Mouse (Mus musculus) liver, embryonic 15.5 days (tissue): ENCODE measurements around the gene Ubqln4. TPM values are rescaled to one million over a fixed set of nuclear protein-coding genes. Genes with fewer than 3 reads are reported as not detected.

Source experiments
- ATAC-seq: fragments of 200-750 bp; cut with Nextera tagmentation; 2 replicates; pipeline ENCODE4 v1.8.0; 2017; ENCODE audit warnings: moderate number of reproducible peaks, mild to moderate bottlenecking, moderate library complexity; ENCODE audit not compliant: insufficient read depth
- H3K27ac ChIP-seq: fragments of 300-500 bp; sonication (generic); replicated peaks from 2 replicates; pipeline ENCODE4 v1.5.1; 2015; ENCODE audit warnings: mild to moderate bottlenecking, inconsistent platforms
- H3K27me3 ChIP-seq: fragments of 300-500 bp; sonication (generic); 2 replicates; pipeline ENCODE4 v1.6.1; 2015; ENCODE audit warnings: mild to moderate bottlenecking, inconsistent platforms
- H3K36me3 ChIP-seq: fragments of 300-500 bp; sonication (generic); replicated peaks from 2 replicates; pipeline ENCODE4 v1.6.1; 2015; ENCODE audit warnings: moderate library complexity, mild to moderate bottlenecking, inconsistent platforms
- H3K4me1 ChIP-seq: fragments of 300-500 bp; sonication (generic); replicated peaks from 2 replicates; pipeline ENCODE4 v1.6.1; 2015; ENCODE audit warnings: inconsistent platforms
- H3K4me2 ChIP-seq: fragments of 300-500 bp; sonication (generic); 2 replicates; pipeline ENCODE4 v1.6.1; 2015; ENCODE audit warnings: moderate library complexity, mild to moderate bottlenecking, inconsistent platforms
- H3K4me3 ChIP-seq: fragments of 300-500 bp; sonication (generic); replicated peaks from 2 replicates; pipeline ENCODE4 v1.5.1; 2015; ENCODE audit warnings: mild to moderate bottlenecking, inconsistent platforms
- H3K9ac ChIP-seq: fragments of 300-500 bp; sonication (generic); 2 replicates; pipeline ENCODE4 v1.6.1; 2015; ENCODE audit warnings: moderate library complexity, mild to moderate bottlenecking, inconsistent platforms
- H3K9me3 ChIP-seq: fragments of 300-500 bp; sonication (generic); replicated peaks from 2 replicates; pipeline ENCODE4 v1.6.1; 2016; ENCODE audit warnings: inconsistent platforms
- WGBS: fragments of 180-500 bp; shearing (Covaris S2); methylation state at CpG from one replicate; pipeline ENCODE4 v1.1.7; 2015; ENCODE audit warnings: mixed read lengths; ENCODE audit not compliant: insufficient replicate concordance; 5-methylcytosine and 5-hydroxymethylcytosine counted together
- polyA plus RNA-seq: library from polyadenylated mRNA; unstranded; fragments of >200 nt; fragmentation: Nextera tagmentation; extraction: Ambion mirVana; gene quantifications from 2 replicates; pipeline ENCODE4 v1.2.1, GENCODE M21; 2015

Ubqln4 gene
- polyA plus RNA-seq, 1 experiment from 2014 or later = 19.8 TPM

GRCm38 (mm10) chr3:88512896-88513545 is 40.5 kb upstream of the Ubqln4 start:
- 24% methylated on average over 15 of the region's 15 CpGs for WGBS

GRCm38 (mm10) chr3:88513546-88514115 is 39.9 kb upstream of the Ubqln4 start:
- H3K4me3 ChIP-seq = no peak overlapping the region
- ATAC-seq = no peak
- WGBS = 41% methylated on average over 7 of the region's 7 CpGs
- H3K27ac ChIP-seq = no peak overlapping the region
- H3K9me3 ChIP-seq = no peaks in the 10 kb centered on the region
- H3K4me2 ChIP-seq = 0 out of 2 replicates have a peak overlapping the region, but pooled peaks have one; percentile 1
- H3K9ac ChIP-seq = no peak overlapping the region
- peaks cover 37% of the 10 kb centered on the region for H3K27me3 ChIP-seq
- H3K4me1 ChIP-seq = peaks cover 52% of the 10 kb centered on the region
- H3K36me3 ChIP-seq = no peaks in the 10 kb centered on the region

More at GRCm38 (mm10) chr3:88512896-88513545, 40.5 kb upstream of the Ubqln4 start:
- H3K4me2 ChIP-seq = 0 out of 2 replicates have a peak overlapping the region, but pooled peaks have one; percentile 1
- no peak for ATAC-seq
- no peak overlapping the region for H3K9ac ChIP-seq
- H3K27me3 ChIP-seq = peaks cover 36% of the 10 kb centered on the region
- H3K4me1 ChIP-seq = peaks cover 52% of the 10 kb centered on the region
- H3K27ac ChIP-seq = no peak overlapping the region
- no peak overlapping the region for H3K4me3 ChIP-seq
- H3K36me3 ChIP-seq = no peaks in the 10 kb centered on the region
- H3K9me3 ChIP-seq = no peaks in the 10 kb centered on the region

- H3K4me1 ChIP-seq = peaks cover 47% of the 10 kb centered on the region
- no peak for ATAC-seq
- H3K4me2 ChIP-seq = no peak overlapping the region
- H3K9ac ChIP-seq = no peak overlapping the region
- no peaks in the 10 kb centered on the region for H3K36me3 ChIP-seq
- H3K9me3 ChIP-seq = no peaks in the 10 kb centered on the region
- H3K4me3 ChIP-seq = no peak overlapping the region
- H3K27ac ChIP-seq = no peak overlapping the region
- H3K27me3 ChIP-seq = peaks cover 37% of the 10 kb centered on the region
- WGBS = 56% methylated on average over 10 of the region's 10 CpGs
Measured at GRCm38 (mm10) chr3:88514231-88515094, 39.1 kb upstream of the Ubqln4 start.

DNA sequence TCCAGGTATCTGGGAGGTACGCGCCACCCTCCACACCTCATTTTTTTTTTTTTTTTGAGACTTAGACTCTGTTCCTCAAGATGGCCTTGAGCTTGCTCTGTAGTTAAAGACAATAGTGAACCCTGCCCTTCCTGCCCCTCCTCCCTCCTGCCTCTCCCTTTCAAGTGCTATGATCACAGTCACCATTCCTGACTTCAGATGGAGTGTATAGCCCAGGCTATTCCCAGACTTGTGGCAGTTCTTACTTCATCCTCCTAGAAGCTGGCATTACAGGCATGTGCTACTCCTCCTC is 38.5 kb upstream of the Ubqln4 start:
- H3K27ac ChIP-seq = no peak overlapping the region
- ATAC-seq = no peak

DNA sequence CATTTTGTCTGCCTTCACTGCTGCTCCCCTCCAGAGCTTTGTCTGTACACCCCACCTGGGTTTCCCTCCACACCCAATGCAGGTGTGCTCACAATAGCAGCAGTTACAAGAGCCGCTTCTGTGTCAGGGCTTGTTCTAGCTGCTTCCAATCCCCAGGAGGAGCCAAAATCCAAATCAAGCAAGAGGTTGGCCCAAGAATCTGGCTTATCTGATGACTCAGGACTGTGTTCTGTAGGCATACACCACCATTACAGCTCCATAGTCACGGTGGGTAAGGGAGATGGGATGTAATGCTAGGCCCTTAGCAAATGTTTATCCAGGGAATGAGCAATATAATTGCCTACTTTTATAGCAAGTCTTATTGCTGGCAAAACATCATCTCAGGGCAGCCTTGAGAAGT is 37.2 kb upstream of the Ubqln4 start:
- H3K4me2 ChIP-seq = no peak overlapping the region
- H3K27ac ChIP-seq = no peak overlapping the region
- no peak overlapping the region for H3K9ac ChIP-seq
- 71% methylated on average over 2 of the region's 2 CpGs for WGBS
- H3K9me3 ChIP-seq = no peaks in the 10 kb centered on the region
- no peak for ATAC-seq
- H3K27me3 ChIP-seq = peaks cover 42% of the 10 kb centered on the region
- no peaks in the 10 kb centered on the region for H3K36me3 ChIP-seq
- H3K4me3 ChIP-seq = no peak overlapping the region
- H3K4me1 ChIP-seq = peaks cover 34% of the 10 kb centered on the region

More for the DNA sequence above, 38.5 kb upstream of the Ubqln4 start:
- no peaks in the 10 kb centered on the region for H3K36me3 ChIP-seq
- H3K9me3 ChIP-seq = no peaks in the 10 kb centered on the region
- H3K4me1 ChIP-seq = peaks cover 41% of the 10 kb centered on the region
- no peak overlapping the region for H3K4me2 ChIP-seq
- 93% methylated on average over 2 of the region's 2 CpGs for WGBS
- H3K4me3 ChIP-seq = no peak overlapping the region
- H3K27me3 ChIP-seq = peaks cover 37% of the 10 kb centered on the region
- H3K9ac ChIP-seq = no peak overlapping the region

DNA sequence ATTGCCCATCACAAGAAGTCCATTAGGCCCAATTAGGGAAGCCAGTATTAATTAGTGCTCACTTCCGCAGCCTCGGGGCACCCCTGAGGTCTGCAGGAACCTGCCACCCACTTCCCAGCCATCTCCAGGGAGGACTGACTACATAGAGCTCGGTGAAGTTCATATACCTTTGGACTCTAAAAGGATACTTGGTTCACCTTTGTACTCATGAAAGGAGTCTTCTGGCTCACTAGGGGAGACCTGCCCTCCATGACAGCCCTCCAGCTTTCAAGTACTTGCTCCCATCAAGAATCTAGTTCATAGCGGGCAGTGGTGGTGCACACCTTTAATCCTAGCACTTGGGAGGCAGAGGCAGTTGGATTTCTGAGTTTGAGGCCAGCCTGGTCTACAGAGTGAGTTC is 35.1 kb upstream of the Ubqln4 start:
- H3K27me3 ChIP-seq = peaks cover 38% of the 10 kb centered on the region
- H3K9me3 ChIP-seq = no peaks in the 10 kb centered on the region
- no peak overlapping the region for H3K27ac ChIP-seq
- no peaks in the 10 kb centered on the region for H3K36me3 ChIP-seq
- H3K9ac ChIP-seq = no peak overlapping the region
- H3K4me1 ChIP-seq = peaks cover 21% of the 10 kb centered on the region
- no peak overlapping the region for H3K4me2 ChIP-seq
- no peak overlapping the region for H3K4me3 ChIP-seq
- WGBS = 62% methylated on average over 4 of the region's 4 CpGs
- no peak for ATAC-seq

DNA sequence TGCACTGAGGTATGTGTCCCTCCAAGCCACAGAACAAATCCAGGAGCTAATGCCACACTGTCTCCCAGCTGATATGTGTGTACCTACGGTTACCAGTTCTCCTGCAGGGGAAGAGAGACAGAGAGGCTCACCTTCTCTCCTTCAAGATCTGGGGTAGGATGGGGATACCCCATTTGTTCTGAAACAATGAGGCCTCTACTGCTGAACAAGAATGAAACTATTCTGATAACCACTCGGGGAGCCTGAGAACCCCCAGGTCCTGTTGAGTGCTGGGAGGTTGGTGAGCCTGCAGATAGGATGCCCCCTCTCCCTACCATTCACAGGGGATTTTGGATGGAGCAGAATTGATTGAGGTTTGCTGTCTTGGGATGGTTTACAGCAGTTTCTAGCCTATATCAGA is 33.5 kb upstream of the Ubqln4 start:
- 0 out of 2 replicates have a peak, but pooled peaks cover 8% of the 10 kb centered on the region for H3K4me1 ChIP-seq
- no peak overlapping the region for H3K4me2 ChIP-seq
- no peak overlapping the region for H3K9ac ChIP-seq
- H3K27me3 ChIP-seq = peaks cover 42% of the 10 kb centered on the region
- H3K9me3 ChIP-seq = no peaks in the 10 kb centered on the region
- 51% methylated on average over 2 of the region's 2 CpGs for WGBS
- no peak overlapping the region for H3K27ac ChIP-seq
- no peaks in the 10 kb centered on the region for H3K36me3 ChIP-seq
- ATAC-seq = no peak
- no peak overlapping the region for H3K4me3 ChIP-seq

GRCm38 (mm10) chr3:88521156-88521555 is 32.4 kb upstream of the Ubqln4 start:
- peaks cover 12% of the 10 kb centered on the region for H3K4me1 ChIP-seq
- H3K27ac ChIP-seq = no peak overlapping the region
- no peak for ATAC-seq
- peaks cover 34% of the 10 kb centered on the region for H3K27me3 ChIP-seq
- no peak overlapping the region for H3K4me2 ChIP-seq
- H3K36me3 ChIP-seq = no peaks in the 10 kb centered on the region
- H3K9me3 ChIP-seq = no peaks in the 10 kb centered on the region
- no peak overlapping the region for H3K4me3 ChIP-seq
- WGBS = 68% methylated on average over 6 of the region's 6 CpGs
- H3K9ac ChIP-seq = no peak overlapping the region

DNA sequence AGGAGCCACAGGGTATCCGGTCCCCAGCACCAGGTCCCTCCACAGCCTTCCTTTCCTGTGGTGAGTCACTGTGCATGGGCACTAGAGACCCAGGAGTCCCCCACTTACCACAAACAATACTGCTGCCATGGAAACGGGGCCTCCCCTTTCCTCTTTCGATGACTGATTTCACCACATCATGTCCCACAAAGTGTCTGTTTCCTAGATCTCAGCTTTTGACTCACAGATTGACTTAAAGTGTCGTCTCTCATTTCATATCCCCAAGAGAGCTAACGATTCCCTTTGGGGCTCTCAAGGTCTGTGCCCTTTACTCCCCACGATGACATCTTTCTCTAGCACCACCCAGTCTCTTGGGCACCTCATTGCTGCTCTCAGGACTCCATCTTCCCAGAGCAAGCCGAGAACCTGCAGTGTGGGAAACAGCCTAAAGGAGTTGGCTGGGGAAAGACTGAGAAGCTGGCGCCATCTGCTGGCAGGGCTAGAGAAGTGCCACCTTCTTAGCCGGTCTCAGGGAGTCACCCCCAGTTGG is 31.7 kb upstream of the Ubqln4 start:
- Histone ChIP-seq H3K4me1 (peaks cover 13% of the 10 kb centered on the region), H3K27ac (no peak overlapping the region), H3K4me3 (no peak overlapping the region), H3K9me3 (no peaks in the 10 kb centered on the region), H3K36me3 (no peaks in the 10 kb centered on the region), H3K4me2 (no peak overlapping the region), H3K27me3 (peaks cover 28% of the 10 kb centered on the region), H3K9ac (no peak overlapping the region)
- no peak; the same call in 1 of the 2 replicates for ATAC-seq
- WGBS = 9% methylated on average over 9 of the region's 9 CpGs

DNA sequence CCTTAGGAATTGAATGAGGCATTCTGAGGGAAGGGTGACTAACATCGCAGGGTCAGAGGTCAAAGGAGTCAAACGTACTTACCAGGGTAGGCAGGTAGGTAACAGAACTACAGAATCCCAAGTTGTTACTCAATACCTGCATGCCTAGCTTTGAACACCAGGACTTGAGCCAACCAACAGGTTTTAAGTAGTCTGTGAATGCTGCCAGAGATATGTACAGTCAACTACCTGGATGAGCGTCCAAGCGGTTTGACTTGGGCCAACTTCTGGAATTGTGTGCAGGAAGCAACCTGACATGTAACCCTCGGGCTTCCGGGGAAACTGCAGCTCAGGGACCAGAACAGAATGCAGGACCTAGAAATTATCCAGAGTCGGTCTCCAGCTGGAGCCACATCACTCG is 30.5 kb upstream of the Ubqln4 start:
- 72% methylated on average over 8 of the region's 8 CpGs for WGBS
- Histone ChIP-seq H3K9ac (no peak overlapping the region), H3K4me1 (peaks cover 19% of the 10 kb centered on the region), H3K36me3 (no peaks in the 10 kb centered on the region), H3K4me3 (no peak overlapping the region), H3K9me3 (no peaks in the 10 kb centered on the region), H3K27ac (no peak overlapping the region), H3K27me3 (peaks cover 26% of the 10 kb centered on the region), H3K4me2 (no peak overlapping the region)
- ATAC-seq = no peak

DNA sequence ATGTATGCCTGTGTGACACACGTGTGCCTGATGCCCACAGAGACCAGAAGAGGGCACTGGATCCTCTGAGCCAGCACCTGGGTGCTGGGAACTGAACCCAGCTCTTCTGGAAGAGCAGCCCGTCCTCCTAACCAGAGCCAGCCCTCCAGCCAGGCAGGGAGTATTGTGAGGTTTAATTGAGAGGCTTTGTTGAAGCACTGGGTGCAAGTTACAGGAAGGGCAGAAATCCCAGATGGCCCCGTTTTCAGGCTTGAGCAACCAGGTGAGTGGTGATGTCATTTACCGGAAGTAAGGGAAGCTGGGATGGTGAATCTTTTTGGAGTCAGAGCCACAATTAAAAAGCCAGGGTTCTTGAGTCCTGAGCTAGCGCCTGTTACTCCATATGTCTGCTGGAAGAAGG is 28.5 kb upstream of the Ubqln4 start:
- 70% methylated on average over 5 of the region's 5 CpGs for WGBS
- Histone ChIP-seq H3K4me1 (peaks cover 27% of the 10 kb centered on the region), H3K9ac (no peak overlapping the region), H3K4me3 (no peak overlapping the region), H3K27ac (no peak overlapping the region), H3K27me3 (peaks cover 25% of the 10 kb centered on the region), H3K4me2 (no peak overlapping the region), H3K9me3 (no peaks in the 10 kb centered on the region), H3K36me3 (no peaks in the 10 kb centered on the region)
- no peak for ATAC-seq
